Mouse (Mus musculus) mature B cell (primary cell): ENCODE data around the gene Ing3.

ENCODE experiments used
- in situ Hi-C: fragments of 300-500 bp; cut with MboI; formaldehyde crosslinking; loops from 2 replicates; pipeline ENCODE4 v1.14.3; 2019

The Ing3 gene

DNA sequence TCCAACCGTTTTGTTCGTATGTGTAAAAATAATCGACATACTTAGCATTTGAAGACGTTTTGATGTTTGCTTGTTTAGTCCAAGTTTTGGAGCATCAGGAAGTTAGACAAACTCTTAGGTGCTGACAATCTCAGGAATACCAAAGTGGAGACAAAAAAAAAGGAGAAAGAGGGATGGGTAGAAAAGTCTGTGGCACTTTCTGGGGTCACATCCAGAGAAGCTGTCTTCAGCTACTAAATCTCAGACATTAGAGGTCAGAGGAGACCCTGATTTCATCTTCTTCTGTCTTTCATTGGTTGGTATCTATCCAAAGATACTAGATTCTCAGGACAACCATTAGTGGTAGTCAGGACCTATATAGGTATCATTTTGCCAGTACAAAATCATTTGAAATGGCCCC lies 41.8 kb downstream of the Ing3 start:
- in situ Hi-C loops: no loop called here

DNA sequence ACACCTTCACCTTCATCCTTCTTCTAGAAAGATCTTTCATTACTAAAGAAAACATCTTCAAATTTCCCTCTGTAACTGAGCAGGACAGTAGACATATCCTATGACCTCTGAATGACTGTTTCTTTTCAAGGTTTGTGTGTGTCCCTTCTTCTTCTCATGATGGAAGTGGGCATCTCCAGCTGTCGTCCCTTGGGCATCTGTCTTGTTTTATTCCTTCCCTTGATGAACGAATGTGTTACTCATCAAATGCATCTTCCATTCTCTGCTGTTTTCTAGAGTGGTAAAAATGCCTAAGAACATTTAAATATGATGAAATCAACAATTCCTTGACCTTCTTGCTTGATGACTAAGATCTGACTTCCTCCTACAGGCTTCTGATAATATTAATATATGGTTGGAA lies 43.7 kb downstream of the Ing3 start:
- in situ Hi-C loops: no loop called here

DNA sequence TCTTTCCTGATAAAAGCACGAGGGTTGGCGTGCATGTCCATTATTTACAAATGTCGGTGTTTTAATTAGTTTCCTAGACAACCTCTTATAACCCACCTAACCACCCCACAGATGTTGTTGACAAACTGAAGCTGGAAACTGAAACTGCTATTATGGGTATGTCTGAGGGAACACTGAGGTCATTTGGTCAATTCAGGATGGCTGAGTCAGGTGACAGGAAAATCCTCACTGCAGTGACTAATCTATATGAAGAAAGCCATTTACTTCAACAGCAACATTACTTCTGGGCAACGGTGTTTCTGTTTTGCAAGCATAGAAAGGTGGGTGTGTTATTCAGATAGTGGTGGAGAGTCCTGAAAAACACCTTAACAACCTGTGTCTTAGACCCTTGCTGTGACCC lies 48.8 kb downstream of the Ing3 start:
- in situ Hi-C loops: no loop called here

GRCm38 (mm10) chr6:21999025-21999424 lies 49.7 kb downstream of the Ing3 start:
- in situ Hi-C loops: no loop called here

DNA sequence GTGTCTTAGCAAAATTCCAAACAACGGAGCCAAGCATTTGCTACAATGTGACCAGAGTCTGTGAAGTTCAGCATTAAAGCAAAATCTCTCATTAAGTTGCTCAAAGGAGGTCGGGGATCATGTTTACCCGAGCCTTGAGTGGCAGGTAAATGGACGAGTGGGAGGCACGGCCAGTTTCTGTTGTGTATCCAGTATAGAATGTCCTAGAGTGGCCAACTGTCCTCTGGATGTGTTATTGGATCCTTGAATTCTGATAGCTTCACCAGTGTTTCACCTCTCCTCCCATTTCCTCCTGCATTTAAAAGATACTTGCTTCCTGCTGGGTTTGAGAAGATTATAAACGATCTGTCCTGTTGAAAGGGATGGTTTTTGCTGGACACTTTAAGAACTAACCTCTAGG lies 50.7 kb downstream of the Ing3 start:
- in situ Hi-C loops: no loop called here

- in situ Hi-C loops: no loop called here
Measured at GRCm38 (mm10) chr6:22000881-22001280, 51.5 kb downstream of the Ing3 start.

DNA sequence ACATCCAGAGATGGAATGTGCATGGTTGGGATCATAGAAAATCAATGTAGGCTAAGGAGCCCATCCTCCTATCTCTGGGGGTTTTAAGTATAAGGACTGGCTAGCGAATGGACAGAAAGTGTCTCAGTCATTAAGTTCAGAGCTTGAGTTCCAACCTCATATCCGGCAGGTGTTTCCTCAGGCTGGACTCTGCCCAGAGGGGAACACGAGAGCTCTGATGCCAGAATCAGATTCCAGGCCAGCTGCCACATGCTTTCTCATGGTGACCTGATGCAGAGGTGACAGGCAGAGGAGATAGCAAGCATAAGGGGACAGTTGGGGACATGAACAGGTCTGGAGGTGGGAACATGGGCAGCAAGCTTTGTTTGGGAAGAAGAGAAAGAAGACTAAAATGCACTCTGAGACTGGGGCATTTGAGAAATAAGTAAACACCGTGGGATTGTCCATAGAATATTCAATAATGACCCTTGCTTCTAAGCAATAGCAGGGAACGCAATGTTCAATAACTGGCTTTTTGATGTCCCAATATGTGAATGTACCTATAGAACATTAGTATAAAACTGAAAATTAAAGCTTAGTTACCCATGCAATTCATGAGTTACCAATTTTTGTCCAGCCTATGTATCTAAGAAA lies 52.0 kb downstream of the Ing3 start:
- in situ Hi-C loops: no loop called here

GRCm38 (mm10) chr6:22002521-22003199 lies 53.3 kb downstream of the Ing3 start:
- in situ Hi-C loops: no loop called here

DNA sequence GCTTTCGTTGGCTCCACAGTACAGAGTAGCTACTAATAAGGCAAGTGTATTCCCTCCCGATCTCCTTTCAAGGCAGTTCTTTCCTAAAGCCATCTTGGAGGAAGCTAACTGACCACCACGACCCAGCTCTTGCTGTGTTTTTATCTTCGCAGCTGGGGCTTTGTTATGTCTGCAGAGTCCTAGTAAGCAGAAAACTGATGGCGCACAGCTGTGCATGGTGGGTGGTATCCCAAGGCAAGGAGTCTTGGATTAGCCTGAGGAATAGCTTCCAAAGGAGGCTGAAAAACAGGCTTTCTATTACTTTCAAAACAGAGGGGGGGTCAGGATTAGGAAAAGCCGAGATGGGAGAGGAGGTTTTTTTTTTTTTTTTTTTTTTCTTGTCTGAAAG lies 53.8 kb downstream of the Ing3 start:
- in situ Hi-C loops: no loop called here

GRCm38 (mm10) chr6:22003959-22004543 lies 54.7 kb downstream of the Ing3 start:
- in situ Hi-C loops: no loop called here

DNA sequence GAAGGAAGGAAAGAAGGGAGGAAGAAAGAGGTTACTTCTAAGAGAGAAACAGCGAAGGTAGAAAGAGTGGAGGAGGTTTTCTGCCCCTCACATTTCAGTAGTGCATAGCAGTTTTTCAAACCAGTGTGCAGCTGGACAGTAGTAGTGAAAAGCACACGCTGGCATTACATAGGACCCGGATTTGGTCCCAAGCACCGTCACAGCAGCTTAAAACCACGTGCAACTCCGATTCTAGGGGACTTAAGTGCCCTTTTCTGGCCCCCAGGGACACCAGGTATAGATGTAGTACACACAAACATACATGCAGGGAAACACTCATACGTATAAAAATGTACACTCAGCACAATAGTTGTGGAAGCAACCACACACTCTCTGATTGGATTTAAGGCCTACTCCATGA lies 59.0 kb downstream of the Ing3 start:
- in situ Hi-C loops: no loop called here

- in situ Hi-C loops: no loop called here
Measured at GRCm38 (mm10) chr6:22010258-22010657, 60.9 kb downstream of the Ing3 start.

DNA sequence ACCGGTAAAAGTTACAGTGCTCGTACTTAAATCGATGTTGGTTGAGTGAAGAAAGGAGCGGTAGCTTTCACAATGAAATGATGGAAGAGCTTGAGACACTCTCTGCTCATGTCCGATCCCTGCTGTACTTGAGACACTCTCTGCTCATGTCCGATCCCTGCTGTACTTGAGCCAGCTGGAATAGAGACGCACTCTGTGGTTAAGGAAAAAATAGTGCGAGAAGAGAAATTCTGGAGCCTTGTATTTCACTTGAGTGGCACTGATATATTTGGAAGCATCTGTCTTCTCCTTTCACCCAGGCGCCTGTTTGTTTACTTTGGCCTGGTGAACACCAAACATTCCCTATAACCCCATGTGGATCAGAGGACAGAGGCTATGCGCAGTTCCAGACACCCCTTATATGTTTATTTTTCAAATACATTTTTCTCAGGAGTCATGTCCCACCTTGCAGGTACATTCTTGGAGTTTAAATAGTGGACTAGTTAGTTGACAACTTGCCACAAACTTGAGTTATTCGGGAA lies 61.5 kb downstream of the Ing3 start:
- in situ Hi-C loops: no loop called here

- in situ Hi-C loops: no loop called here
Measured at GRCm38 (mm10) chr6:22011546-22011945, 62.2 kb downstream of the Ing3 start.

DNA sequence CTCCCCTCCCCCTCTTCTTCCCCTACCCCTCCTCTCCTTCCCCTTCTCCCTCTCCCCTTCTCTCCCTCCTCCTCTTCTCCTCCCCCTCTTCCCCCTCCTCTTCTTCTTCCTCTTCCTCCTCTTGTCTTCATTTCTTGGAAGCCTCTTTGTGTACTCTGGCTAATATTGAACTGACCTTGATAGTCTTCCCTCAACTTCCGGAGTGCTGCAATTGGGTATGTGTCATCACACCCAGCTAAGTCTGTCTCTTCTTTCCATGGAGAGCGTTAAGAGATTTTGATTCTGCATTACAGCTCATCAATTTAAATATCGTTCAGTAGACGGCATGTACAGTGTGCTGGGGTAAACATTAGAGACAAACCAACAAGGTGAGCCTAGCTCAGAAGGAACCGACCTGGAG lies 62.7 kb downstream of the Ing3 start:
- in situ Hi-C loops: no loop called here

DNA sequence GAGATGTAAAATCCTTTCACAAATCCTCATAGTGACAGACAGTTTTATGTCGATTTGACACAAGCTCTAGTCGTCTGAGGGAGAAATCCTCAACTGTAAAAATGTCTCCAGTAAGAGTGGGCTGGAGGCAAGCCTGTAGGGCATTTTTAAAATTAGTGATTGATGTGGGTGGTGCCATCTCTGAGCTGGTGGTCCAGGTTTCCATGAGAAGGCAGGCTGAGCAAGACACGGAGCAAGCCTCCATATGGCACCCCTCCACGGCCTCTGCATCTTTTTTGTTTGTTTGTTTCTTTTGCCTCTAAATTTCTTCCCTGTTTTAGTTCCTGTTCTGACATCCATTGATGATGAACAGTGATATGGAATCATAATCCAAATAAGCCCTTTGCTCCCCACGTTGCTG lies 63.1 kb downstream of the Ing3 start:
- in situ Hi-C loops: no loop called here

GRCm38 (mm10) chr6:22013394-22013793 lies 64.0 kb downstream of the Ing3 start:
- in situ Hi-C loops: no loop called here

GRCm38 (mm10) chr6:22014291-22014911 lies 65.0 kb downstream of the Ing3 start:
- in situ Hi-C loops: no loop called here

- in situ Hi-C loops: no loop called here
Measured at GRCm38 (mm10) chr6:22017631-22018030, 68.3 kb downstream of the Ing3 start.

GRCm38 (mm10) chr6:22018768-22019445 lies 69.5 kb downstream of the Ing3 start:
- in situ Hi-C loops: no loop called here

GRCm38 (mm10) chr6:22019637-22020036 lies 70.3 kb downstream of the Ing3 start:
- in situ Hi-C loops: no loop called here

- in situ Hi-C loops: no loop called here
Measured at GRCm38 (mm10) chr6:22020696-22021095, 71.3 kb downstream of the Ing3 start.
